Mouse (Mus musculus): ENCODE measurements around the gene Lama4.

The Lama4 gene

GRCm38 (mm10) chr10:38994719-38995450 lies 29.6 kb downstream of the Lama4 start:
- no peak for DNase-seq (ENCODE audit: low spot score)

GRCm38 (mm10) chr10:38995896-38996295 lies 30.6 kb downstream of the Lama4 start:
- DNase-seq (ENCODE audit: low spot score), result peak; percentile 17

GRCm38 (mm10) chr10:39000951-39001350 lies 35.6 kb downstream of the Lama4 start:
- DNase-seq (ENCODE audit: low spot score), result no peak

- no peak for DNase-seq (ENCODE audit: low spot score)
Observed at GRCm38 (mm10) chr10:39002521-39002920, 37.2 kb downstream of the Lama4 start.

GRCm38 (mm10) chr10:39003520-39003919 lies 38.2 kb downstream of the Lama4 start:
- no peak for DNase-seq (ENCODE audit: low spot score)

- DNase-seq (ENCODE audit: low spot score), result no peak
Observed at GRCm38 (mm10) chr10:39005494-39005893, 40.2 kb downstream of the Lama4 start.

GRCm38 (mm10) chr10:39006433-39007105 lies 41.3 kb downstream of the Lama4 start:
- DNase-seq (ENCODE audit: low spot score), result no peak

GRCm38 (mm10) chr10:39014836-39015235 lies 49.5 kb downstream of the Lama4 start:
- no peak for DNase-seq (ENCODE audit: low spot score)

GRCm38 (mm10) chr10:39017986-39018385 lies 52.7 kb downstream of the Lama4 start:
- DNase-seq (ENCODE audit: low spot score), result no peak

- no peak for DNase-seq (ENCODE audit: low spot score)
Observed at GRCm38 (mm10) chr10:39018635-39019034, 53.3 kb downstream of the Lama4 start.

GRCm38 (mm10) chr10:39023618-39024256 lies 58.4 kb downstream of the Lama4 start:
- DNase-seq (ENCODE audit: low spot score), result no peak

- DNase-seq (ENCODE audit: low spot score), result no peak
Observed at GRCm38 (mm10) chr10:39026529-39026928, 61.2 kb downstream of the Lama4 start.

- DNase-seq (ENCODE audit: low spot score), result no peak
Observed at GRCm38 (mm10) chr10:39027058-39027457, 61.7 kb downstream of the Lama4 start.

GRCm38 (mm10) chr10:39028403-39028802 lies 63.1 kb downstream of the Lama4 start:
- DNase-seq (ENCODE audit: low spot score), result no peak

- no peak for DNase-seq (ENCODE audit: low spot score)
Observed at GRCm38 (mm10) chr10:39029297-39030147, 64.2 kb downstream of the Lama4 start.

GRCm38 (mm10) chr10:39030148-39030685 lies 64.9 kb downstream of the Lama4 start:
- no peak for DNase-seq (ENCODE audit: low spot score)

- DNase-seq (ENCODE audit: low spot score), result peak; percentile 78
Observed at GRCm38 (mm10) chr10:39039564-39039963, 74.2 kb downstream of the Lama4 start.

GRCm38 (mm10) chr10:39040026-39040425 lies 74.7 kb downstream of the Lama4 start:
- DNase-seq (ENCODE audit: low spot score), result no peak

GRCm38 (mm10) chr10:39044476-39044995 lies 79.2 kb downstream of the Lama4 start:
- no peak for DNase-seq (ENCODE audit: low spot score)

- no peak for DNase-seq (ENCODE audit: low spot score)
Observed at GRCm38 (mm10) chr10:39045111-39045510, 79.8 kb downstream of the Lama4 start.

GRCm38 (mm10) chr10:39047775-39048174 lies 82.5 kb downstream of the Lama4 start:
- DNase-seq (ENCODE audit: low spot score), result peak; percentile 11
